Mouse (Mus musculus) cerebellum, adult 2 months (tissue): ENCODE results near the gene Ctsa.

Experiments used
- CTCF ChIP-seq: fragments of 200-500 bp; IDR thresholded peaks from 2 replicates; pipeline ENCODE4 v1.5.1; 2011; ENCODE audit warnings: low read depth, mild to moderate bottlenecking, control low read depth, low read length, moderate library complexity, borderline replicate concordance; ENCODE audit not compliant: insufficient read depth
- POLR2A ChIP-seq: fragments of 200-500 bp; IDR thresholded peaks from 2 replicates; pipeline ENCODE4 v1.6.1; 2011; ENCODE audit warnings: low read length, control low read depth, borderline replicate concordance; ENCODE audit not compliant: insufficient read depth

DNA sequence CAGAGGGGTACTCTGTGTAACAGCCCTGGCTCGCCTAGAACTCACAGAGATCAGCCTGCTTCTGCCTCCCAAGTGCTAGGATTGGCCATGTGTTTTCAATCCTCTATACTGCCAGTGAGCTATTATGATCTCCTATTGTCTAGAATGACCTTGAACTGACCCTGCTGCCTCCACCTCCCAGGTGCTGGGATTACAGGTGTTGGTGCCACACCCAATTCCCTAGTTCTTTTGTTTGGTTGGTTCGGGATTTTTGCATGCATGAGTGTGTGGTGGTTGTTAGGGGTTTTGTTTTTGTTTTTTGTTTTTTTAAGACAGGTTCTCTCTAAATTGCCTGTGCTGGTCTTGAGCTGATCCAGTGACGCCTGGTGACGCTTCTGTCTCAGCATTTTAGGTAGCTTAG is 8.7 kb upstream of the Ctsa start:
- no peak for TF ChIP-seq POLR2A
- no peak for TF ChIP-seq CTCF
